Mouse (Mus musculus) kidney, postnatal 4 days (tissue): ENCODE results near the gene Atp6v1a.

Experiments used
- DNase-seq, 2 experiments: peaks; one replicate each; pipeline ENCODE4 v3.0.0; 2021; ENCODE audit warnings: mixed read lengths in 2 of 2

The Atp6v1a gene

DNA sequence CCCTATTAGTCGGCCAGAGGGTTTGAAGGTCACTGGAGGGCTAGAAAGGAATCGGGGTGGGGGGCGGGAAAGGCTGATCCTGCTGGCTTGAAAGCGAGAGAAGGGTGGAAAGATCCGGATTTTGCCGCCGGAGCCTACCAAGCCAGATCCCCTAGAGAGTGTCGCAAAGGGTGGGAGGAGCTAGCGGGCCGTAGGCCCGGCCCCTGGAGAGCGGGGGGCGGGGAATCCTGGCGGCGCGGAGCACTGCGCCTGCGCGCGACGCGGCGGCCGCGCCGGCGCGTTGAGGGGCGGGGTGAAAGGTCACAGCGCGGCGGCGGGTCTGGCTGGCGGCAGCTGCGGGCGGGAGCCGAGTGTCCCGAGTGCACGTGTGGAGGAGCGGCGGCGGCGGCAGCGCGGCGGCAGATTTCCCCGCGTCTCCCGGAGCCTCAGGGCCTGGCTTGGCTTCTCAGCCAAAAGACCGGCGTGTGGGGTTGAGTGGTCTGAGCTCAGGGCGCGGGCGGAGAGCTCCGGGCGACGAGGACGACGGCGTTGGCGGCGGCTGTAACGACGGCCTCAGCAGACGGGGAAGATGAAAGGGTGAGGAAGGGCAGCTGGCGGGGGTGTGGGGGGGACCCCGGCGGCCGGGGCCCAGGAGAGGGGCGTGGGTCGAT, at the start of gene Atp6v1a, which contains the start of gene Naa50:
TSS of gene Atp6v1a (minus strand) at position 170 of the 650 bp plus-strand sequence.
TSS of gene Naa50 (plus strand) at position 295 of the 650 bp plus-strand sequence.
- DNase-seq = peak; percentile 95 to 96

DNA sequence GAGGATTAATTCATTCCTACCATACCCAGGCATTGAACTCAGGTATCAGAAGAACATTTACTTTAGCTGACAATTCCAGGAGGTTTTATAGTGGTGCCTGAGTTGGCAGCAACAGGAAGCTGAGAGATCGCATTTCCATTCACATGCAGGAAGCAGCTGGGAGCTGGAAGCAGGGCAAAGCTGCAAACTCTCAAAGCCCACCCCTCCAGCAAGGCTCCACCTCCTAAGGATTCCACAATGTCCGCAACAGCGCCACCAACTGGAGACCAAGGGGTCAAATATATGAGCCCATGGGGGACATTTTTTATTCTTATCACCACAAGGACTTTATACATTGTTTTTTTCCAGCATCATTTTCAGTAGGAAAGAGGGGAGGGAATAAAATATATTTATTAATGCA, 49.3 kb upstream of the Atp6v1a start:
- peak in 1 of 2 experiments; percentile 8 for DNase-seq

DNA sequence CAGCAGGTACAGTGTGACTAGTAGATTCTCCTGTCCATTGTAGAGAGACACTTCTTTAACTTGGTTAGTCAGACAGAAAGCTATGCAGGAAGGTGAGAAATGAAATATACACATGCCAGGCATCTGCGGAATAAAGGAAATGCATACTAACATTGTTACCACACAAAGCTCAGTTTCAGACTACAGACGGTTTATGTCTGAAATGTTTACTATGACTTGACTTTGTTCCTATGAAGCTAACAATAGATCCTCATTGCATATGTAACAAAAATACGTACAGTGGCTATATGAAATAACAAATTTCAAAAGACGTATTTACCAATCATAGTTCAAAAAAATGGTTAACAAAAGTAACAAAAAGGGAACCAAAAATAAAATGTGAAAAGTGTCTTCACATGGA, 47.7 kb upstream of the Atp6v1a start:
- DNase-seq = no peak

DNA sequence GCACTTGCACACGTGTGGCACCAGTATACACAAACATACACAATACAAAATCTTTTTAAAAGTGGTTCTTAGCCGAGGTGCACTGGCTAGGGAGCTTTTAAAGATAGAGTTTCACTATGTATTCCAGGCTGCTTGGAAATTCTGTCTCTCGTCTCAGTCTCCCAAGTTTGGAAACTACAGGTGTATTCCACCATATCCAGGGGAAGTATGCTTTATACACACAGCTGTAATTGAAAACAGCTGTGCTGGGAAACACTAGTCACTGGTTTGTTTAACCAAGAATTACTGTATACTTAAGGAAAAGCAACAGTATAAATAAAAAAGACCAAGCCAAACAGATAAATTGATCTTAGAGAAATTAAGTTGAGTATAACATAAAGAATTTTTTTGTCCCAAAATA, 45.3 kb upstream of the Atp6v1a start:
- DNase-seq = no peak

DNA sequence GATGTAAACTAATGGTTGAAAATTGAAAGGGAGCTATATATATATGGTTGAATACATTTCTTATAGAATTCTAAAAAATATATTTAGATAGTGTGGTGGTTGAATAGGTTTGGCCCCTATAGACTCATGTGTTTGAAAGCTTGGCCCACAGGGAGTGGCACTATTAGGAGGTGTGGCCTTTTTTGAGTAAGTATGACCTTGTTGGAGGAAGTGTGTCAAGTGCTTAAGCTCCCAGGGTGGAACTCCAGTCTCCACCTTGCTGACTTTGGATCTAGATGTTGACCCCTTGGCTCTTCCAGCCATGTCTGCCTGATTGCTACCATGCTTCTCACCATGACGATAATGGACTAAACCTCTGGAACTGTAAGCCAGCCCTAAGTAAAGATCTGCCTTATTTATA, 43.1 kb upstream of the Atp6v1a start:
- no peak for DNase-seq

DNA sequence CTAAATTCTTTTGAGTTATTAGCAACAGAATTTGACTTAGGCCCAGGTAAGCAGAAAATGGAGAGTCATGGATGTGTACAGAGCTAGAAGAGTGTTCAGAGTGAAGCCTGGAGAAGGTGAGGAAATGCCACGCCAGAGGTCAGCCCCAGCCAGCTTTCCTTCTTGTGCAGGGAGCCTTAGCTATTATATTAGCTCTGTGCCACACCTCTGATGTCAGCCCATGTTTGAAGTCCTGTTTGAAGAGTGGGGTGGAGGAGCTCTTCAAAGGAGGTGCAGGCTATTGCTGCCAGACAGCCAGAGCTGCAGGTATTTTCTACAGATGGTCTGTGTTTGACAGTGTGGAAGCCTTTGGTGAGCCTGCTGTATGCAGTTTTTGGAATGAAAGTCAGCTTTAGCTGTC, 39.0 kb upstream of the Atp6v1a start:
- no peak for DNase-seq

DNA sequence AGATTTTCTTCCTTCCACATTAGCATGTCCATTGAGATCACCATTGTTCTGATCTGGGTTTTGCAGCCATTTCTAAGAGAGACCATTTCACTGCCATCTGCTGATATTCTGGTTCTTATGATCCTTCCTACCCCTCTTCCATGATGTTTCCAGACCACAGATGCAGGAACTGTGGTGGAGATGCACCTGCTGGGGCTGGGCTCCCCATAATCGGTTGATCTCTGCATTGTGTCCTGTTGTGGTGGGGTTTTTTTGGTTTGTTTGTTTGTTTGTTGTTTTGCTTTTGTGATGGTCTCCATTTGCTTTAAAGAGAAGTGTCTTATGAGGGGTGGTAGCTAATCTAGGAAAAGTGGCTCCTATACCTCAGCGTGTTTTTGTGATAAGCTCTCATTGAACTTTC, 37.0 kb upstream of the Atp6v1a start:
- DNase-seq = no peak

DNA sequence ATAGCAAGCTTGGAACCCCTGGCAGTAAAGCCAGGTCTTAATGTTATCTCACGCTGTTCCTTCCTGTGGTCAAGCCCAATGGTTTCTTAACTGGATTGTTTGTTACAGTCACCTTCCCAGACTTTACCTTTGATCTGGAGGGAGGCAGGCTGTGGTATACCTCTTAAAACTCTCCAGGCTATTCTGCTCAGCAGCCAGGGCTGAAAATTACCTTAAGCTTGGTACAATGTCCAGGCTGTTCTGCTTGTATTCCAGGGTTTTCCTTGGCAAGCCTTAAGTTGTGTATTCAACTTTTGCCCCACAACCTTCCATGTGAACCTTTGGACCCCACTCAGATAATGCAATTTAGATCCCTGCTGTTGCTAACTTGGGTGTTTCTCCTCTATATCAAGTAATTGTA, 35.5 kb upstream of the Atp6v1a start:
- no peak for DNase-seq

DNA sequence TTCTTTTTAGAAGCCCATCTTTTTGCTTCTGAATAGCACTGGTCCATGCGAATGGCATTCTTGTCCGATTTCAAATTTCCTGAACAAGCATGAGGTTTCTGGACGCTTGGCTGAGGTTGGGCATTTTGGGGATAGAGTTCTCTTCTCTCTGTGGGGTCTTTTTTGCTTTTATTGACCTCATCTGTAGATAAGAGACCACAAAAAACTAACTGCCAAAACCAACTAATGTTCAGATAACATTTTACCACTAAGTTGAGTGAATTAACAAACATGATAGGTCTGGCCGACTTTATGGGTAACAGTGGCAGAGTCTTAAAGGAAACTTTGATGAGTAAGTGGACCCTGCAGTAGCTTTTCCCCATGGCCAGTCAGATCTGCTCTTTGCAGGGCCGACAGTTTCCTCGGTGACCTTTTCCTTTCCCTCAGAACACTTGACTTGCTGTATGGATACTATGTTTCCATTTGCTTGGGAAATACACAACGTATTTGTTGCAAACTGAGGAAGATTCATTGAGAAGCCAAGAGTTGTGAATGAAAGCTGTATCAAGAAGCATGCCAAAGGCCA, 34.5 kb upstream of the Atp6v1a start:
- DNase-seq = no peak

DNA sequence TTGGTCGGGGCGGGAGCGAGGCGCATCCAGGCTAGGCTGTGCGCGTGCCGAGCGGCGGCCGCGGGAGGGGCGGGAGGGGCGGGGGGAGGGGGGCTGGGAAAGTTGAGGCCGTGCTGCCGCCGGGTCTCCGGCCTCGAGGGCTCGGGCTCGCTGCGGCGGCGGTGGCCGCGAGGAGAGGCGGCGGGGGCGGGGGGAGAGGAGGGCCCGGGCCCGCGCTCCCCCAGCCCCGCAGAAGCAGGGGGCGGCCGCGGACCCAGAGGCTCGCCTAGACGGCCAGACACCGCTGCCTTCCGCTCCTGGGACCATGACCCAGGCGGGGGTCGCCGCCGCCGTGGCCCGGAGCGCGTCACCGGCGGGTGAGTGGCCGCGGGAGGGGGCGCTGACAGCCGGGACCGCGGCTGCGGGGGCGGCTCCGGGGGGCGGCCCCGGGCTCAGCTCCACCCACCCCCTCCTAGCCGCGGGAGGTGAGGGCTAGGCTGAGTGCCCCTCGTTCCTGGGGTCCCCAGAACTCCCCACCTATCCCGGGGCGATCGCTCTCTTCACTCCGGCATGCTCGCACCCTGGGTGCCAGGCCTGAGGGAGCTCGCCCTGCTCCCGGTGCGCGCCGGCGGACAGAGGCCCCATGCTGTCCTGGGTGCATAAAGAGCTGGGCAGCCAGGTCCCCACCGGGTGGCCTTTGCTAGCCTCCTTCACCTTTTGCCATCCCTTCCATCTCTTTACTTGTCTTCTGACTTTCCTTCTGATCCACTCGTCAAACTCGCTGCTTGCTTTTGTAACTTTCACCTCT, 33.8 kb upstream of the Atp6v1a start, which contains the start of gene Usf3:
TSS of gene Usf3 (plus strand) at position 92 of the 787 bp plus-strand sequence.
- DNase-seq = peak; percentile 72 to 81

DNA sequence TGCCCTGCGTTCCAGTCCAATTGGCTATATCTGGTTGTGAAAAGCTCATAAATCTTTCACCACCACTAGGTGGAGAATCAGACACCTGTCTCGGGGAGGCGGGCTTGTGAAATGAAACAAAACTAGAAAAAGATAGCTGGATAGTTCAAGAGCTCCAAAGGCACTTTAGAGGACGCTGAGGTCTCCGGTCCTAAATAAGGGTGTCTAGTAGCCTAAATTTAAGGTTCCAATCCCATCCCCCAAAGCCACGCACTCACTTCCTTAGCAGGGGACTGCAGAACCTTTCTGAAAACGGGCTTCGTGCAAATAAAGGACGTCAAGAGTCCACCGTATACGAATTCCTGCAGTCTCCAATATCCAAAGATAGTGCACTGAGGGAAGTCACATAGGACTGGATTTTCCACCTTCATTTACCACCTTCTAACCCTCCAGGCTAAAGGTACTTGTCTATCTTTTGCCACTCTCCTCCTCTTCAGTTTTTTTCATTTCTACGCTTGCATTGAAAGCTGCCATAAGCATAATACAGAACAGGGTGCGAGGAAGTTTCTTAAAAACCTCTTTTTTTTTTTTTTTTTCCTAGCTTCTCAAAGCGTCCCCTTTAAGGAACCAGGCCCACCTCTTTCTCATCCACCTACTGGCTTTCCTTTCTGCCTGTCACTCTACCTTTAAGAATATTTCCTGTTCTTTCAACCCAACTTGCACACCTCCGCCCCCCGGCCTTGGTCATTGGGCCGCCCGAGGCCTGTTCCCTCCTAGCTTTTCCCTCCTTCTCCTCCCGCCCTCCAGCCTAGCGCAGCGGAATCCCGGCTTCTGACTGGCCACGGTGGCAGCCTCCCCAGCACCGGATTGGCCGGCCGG, 33.0 kb upstream of the Atp6v1a start:
- peak; percentile 97 to 99 for DNase-seq

DNA sequence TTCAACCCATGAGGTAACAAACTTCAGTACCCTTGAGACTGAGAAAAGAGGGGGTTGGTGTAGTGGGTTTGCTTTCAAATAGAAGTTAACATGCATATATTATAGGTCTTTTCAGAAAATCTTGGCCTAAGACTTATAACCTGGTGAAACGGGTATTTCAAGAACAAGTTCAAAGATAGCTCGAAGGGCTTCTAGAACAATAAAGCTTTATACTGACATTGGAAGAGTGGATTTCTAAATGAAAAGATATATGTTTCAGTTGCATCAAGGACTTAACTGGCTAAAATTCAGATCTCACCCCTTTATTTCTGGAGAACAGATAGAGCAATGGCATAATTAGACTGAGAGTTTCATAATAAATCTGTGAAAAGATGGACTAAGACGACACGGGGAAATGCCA, 29.5 kb upstream of the Atp6v1a start:
- DNase-seq = no peak

DNA sequence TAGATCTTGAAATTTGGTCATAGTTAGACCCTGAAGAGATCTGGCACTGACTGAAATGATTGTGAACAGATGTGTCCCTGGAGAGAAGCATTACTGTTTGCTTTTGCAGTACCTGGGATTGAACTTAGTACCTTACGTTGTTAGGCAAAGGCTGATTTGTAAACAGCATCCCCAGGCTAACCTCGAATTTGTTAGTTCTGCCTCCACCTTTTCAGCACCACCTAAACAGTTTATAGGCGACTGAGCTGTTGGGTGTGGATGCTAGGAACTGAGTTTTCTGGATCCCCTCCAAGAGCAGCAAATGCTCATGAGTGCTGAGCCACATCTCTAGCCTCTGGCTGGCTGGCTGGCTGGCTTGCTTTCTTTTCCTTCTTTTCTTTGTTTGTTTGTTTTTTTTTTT, 25.7 kb upstream of the Atp6v1a start:
- DNase-seq = no peak

DNA sequence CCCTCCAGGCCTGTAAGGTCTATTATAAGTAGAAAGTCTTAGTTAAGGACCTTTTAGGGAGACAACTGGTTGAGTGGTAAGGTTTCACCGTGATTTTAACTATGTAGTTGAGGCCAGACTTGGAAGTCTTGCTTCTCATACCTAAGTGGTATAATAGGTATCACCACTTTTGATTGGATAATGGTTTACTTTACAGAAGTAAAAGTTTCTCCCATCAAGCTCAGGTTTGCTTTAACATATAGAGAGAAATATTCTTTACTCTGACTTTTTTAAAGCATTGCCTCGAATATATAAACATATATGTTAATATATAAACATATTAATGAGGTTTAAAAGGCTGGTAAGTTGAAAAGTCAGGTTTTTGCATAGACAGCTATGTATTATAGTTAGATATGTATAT, 24.3 kb upstream of the Atp6v1a start:
- no peak for DNase-seq

DNA sequence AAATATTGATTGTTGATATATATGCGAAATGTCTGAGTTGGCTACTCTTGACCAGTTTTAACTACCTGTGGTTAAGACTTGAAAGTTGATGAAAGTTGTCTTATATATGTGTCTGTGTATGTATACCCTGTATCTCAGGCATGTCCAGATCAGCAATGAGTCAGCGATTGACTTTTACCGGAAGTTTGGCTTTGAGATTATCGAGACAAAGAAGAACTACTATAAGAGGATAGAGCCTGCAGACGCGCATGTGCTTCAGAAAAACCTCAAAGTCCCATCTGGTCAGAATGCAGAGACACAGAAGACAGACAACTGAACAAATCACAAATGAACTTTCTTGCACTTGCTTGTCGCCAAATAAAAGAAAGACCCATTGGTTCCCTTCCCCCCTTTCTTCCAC, 19.8 kb upstream of the Atp6v1a start:
- no peak for DNase-seq

DNA sequence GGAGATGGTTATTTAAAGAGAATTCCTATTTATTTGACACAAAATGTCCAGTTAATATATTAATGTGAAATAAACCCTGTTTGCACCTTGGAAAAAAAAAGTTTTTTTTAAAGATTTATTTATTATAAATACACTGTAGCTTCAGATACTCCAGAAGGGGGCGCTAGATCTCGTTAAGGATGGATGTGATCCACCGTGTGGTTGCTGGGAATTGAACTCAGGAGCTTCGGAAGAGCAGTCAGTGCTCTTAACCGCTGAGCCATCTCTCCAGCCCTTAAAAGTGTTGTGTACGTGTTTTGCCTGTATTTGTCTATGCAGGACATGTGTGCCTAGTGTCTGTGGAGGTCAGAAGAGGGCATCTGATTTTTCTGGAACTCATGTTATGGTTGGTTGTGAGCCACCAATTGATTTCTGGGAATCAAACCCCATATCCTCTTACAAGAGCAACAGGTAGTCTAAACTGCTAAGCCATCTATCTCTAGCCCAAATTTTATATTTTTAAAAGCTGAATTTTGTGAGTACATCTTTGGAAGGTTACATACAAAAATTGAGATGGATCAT, 15.1 kb upstream of the Atp6v1a start:
- no peak for DNase-seq

DNA sequence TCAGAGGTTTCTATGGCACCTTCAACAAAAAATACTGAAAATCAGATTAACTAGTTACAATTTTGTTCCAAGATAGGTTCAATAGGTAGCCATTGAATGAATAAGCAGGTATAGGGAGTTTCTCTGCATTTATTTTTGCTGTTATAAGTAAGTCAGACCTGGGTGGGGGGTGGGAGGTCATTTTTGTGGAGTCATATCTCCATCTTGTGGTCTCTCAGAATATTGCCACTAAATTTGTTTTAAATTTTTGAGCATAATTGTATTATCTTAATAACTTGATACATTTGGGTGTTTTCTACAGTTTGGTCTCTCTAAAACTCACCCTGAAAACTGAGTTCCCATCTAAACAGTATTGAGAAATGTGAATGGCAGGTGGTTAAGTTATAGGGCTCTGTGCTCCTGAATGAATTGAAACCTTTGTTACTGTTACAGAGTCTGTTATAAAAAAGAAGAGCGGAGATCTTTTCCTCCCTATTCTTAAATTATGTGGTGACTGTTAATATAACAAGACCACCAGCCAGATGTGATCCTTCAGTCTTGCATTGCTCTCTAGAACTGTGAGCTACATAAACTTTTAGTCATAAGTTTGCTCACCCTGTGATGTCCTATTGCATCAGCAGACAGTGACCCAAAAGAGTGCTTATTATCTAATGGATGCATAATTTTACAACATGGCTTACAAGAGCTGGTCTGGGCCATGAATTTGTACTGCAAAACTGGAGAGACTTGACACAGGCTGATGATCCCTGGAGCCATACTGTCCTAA, 9.7 kb upstream of the Atp6v1a start:
- no peak for DNase-seq

DNA sequence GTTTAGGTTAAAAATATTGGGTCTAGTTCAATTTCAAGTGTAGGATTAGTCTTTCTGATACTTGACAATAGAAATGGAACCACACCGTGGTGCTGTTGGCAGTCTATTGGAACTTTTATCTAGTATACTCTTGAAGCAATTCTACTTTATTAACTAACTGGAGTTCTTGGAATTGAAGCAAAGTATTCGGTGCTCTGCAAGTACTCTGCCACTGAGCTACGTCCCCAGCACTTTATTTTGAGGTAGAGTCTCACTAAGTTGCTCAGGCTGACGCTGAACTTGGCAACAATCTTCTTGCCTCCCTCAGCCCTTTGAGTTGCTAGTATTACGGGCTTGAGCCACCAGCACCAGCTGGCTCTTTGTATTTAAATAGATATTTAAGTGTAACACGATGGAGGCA, 2.0 kb upstream of the Atp6v1a start:
- no peak for DNase-seq

DNA sequence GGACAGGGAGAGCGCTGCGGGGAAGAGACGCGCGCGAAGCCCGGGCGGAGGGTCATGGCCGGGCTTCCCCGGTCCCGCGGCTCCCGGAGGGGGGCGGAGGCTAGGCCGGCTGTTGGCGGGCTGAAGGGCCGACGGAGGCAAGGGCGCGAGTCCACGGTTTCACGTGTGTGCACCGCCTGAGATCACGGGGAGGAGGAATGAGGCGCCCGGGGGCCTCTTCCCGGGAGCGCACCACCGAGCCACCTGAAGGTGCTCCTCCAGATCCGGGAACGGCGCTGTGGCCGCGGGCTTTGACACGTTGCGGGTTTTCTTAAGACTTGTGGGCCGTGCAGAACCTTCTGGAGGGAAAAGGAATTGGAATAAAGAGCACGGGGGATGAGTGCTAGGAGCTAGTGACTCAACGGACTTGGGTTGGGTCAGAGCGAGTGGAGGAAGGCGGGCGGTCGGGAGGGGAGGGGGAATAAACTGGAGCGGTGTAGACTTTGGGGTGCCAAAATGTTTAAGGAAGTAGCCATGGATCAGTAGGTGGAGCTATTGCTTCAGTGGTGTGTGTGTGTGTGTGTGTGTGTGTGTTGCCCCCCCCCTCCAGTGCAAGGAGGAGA, 782 bp upstream of the Atp6v1a start:
- peak; percentile 76 to 86 for DNase-seq

DNA sequence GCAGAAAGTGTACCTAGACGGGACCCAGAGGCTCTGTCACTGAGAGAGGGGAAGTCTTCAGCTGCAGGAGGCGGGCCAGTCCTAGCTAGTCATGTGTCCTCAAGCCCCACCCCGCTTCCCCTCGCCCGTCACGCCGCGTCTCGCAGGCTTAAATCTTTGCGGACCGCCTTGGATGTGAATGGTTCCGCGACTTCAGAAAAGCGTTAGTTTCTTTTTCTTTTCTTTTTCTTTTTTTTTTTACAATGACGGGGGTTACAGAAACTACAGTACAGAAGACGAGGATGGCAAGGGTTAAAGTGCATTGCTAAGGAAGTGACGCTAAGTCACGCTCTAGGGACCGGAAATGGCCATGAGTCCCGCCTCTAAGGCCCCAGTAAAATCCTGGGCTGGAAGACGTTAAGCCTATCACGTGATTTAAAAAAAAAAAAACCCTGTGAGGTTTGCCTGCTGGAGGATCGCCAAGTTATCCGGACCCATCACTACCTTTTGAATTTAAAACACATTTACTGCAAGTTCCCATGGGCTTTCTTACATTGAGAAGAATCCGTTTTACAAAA, 448 bp downstream of the Atp6v1a start:
- DNase-seq = peak; percentile 88 to 93

DNA sequence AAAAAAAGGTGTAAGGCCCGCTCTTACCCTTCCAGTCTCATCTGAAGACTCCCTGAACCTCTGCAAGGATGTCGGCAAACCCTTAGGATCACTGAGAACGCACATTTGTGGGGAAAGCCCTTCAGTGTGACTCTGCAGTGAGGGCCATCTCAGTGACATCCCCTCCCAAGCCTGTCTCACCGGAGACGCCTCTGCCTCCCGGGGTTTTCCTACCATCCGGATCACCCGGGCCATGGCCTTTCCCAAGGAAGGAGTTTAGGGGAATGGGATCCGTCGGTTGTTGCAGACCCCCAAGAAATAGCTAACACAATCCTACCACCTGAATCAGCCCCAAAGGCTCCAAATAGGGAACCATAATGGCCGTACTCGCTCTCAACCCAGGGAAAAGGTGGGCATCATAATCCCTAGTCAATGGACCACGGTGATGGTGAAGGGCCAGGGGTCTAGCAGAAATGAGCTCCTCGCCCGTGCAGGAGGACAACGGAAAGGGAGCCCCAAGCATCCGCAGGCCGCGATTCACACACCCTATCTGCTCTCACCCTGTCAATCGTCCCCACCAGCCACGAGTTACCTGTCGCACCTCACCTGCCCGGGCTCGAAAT, 1.0 kb downstream of the Atp6v1a start:
- DNase-seq = peak in 1 of 2 experiments; percentile 10
